Mouse (Mus musculus): Measurements from ENCODE around the gene D130043K22Rik. TPM values are rescaled to one million over a fixed set of nuclear protein-coding genes. Genes with fewer than 3 reads are reported as not detected.

Gene D130043K22Rik
- polyA plus RNA-seq, 1 experiment from 2014 or later, result 1.1 TPM

GRCm38 (mm10) chr13:24943303-24943702 lies 98.4 kb downstream of the D130043K22Rik start:
- Histone ChIP-seq H3K4me2 (no peak overlapping the region), H3K27ac (ENCODE audit: low read depth, low read length) (no peak overlapping the region), H3K4me1 (ENCODE audit: control insufficient read depth, insufficient read depth, low read length) (no peaks in the 10 kb centered on the region), H3K36me3 (ENCODE audit: control insufficient read depth, insufficient read depth, low read length) (no peaks in the 10 kb centered on the region), H3K9ac (ENCODE audit: low read length) (no peak overlapping the region), H3K27me3 (ENCODE audit: control insufficient read depth, insufficient read depth, low read length) (no peaks in the 10 kb centered on the region; the same call in 1 of the 2 replicates), H3K9me3 (ENCODE audit: control insufficient read depth, low read length) (no peaks in the 10 kb centered on the region), H3K4me3 (ENCODE audit: low read depth, low read length) (no peak overlapping the region)
- ATAC-seq (ENCODE audit: low FRiP score), result no peak
- DNase-seq (ENCODE audit: low spot score, missing footprints), result no peak
- 90% methylated on average over 8 of the region's 8 CpGs for WGBS

- H3K9ac ChIP-seq (ENCODE audit: low read length), result no peak overlapping the region
- no peak overlapping the region for H3K27ac ChIP-seq (ENCODE audit: low read depth, low read length)
- H3K27me3 ChIP-seq (ENCODE audit: control insufficient read depth, insufficient read depth, low read length), result no peaks in the 10 kb centered on the region
- WGBS, result 37% methylated on average over 4 of the region's 4 CpGs
- no peak for ATAC-seq (ENCODE audit: low FRiP score)
- no peaks in the 10 kb centered on the region for H3K36me3 ChIP-seq (ENCODE audit: control insufficient read depth, insufficient read depth, low read length)
- no peak overlapping the region for H3K4me2 ChIP-seq
- no peak overlapping the region for H3K4me3 ChIP-seq (ENCODE audit: low read depth, low read length)
- no peak for DNase-seq (ENCODE audit: low spot score, missing footprints)
- H3K9me3 ChIP-seq (ENCODE audit: control insufficient read depth, low read length), result no peaks in the 10 kb centered on the region
- H3K4me1 ChIP-seq (ENCODE audit: control insufficient read depth, insufficient read depth, low read length), result no peaks in the 10 kb centered on the region
These were observed 100.6 kb downstream of the D130043K22Rik start for GRCm38 (mm10) chr13:24945567-24945966.

- 89% methylated on average over 5 of the region's 5 CpGs for WGBS
- H3K9me3 ChIP-seq (ENCODE audit: control insufficient read depth, low read length), result no peaks in the 10 kb centered on the region
- no peaks in the 10 kb centered on the region for H3K4me1 ChIP-seq (ENCODE audit: control insufficient read depth, insufficient read depth, low read length)
- DNase-seq (ENCODE audit: low spot score, missing footprints) (no peak), ATAC-seq (ENCODE audit: low FRiP score) (no peak)
- no peak overlapping the region for H3K4me2 ChIP-seq
- H3K27me3 ChIP-seq (ENCODE audit: control insufficient read depth, insufficient read depth, low read length), result no peaks in the 10 kb centered on the region
- no peak overlapping the region for H3K9ac ChIP-seq (ENCODE audit: low read length)
- no peak overlapping the region for H3K27ac ChIP-seq (ENCODE audit: low read depth, low read length)
- H3K4me3 ChIP-seq (ENCODE audit: low read depth, low read length), result no peak overlapping the region
- H3K36me3 ChIP-seq (ENCODE audit: control insufficient read depth, insufficient read depth, low read length), result no peaks in the 10 kb centered on the region
These were observed 102.2 kb downstream of the D130043K22Rik start for GRCm38 (mm10) chr13:24947158-24947557.

GRCm38 (mm10) chr13:24948870-24949269 lies 103.9 kb downstream of the D130043K22Rik start:
- 88% methylated on average over 6 of the region's 6 CpGs for WGBS
- Histone ChIP-seq H3K27me3 (ENCODE audit: control insufficient read depth, insufficient read depth, low read length) (no peaks in the 10 kb centered on the region), H3K9ac (ENCODE audit: low read length) (no peak overlapping the region), H3K4me3 (ENCODE audit: low read depth, low read length) (no peak overlapping the region), H3K9me3 (ENCODE audit: control insufficient read depth, low read length) (no peaks in the 10 kb centered on the region), H3K27ac (ENCODE audit: low read depth, low read length) (no peak overlapping the region), H3K4me1 (ENCODE audit: control insufficient read depth, insufficient read depth, low read length) (no peaks in the 10 kb centered on the region), H3K4me2 (no peak overlapping the region), H3K36me3 (ENCODE audit: control insufficient read depth, insufficient read depth, low read length) (no peaks in the 10 kb centered on the region)
- ATAC-seq (ENCODE audit: low FRiP score) (no peak), DNase-seq (ENCODE audit: low spot score, missing footprints) (no peak)

Other genes starting within 250 kb of the D130043K22Rik start
- gene Armh2, start 103.9 kb upstream of the D130043K22Rik start, polyA plus RNA-seq (2014; fragmentation: Nextera tagmentation; extraction: Ambion mirVana), result 0.26 TPM in 1 of 2 replicates, not detected in the other
- 145 and 152 TPM in 2 replicates for gene Gmnn, start 83.2 kb upstream of the D130043K22Rik start, polyA plus RNA-seq (2014; fragmentation: Nextera tagmentation; extraction: Ambion mirVana)
- 25.0 and 26.1 TPM in 2 replicates for gene BC005537, start 43.5 kb upstream of the D130043K22Rik start, polyA plus RNA-seq (2014; fragmentation: Nextera tagmentation; extraction: Ambion mirVana)
- gene Acot13, start 13.6 kb upstream of the D130043K22Rik start, polyA plus RNA-seq (2014; fragmentation: Nextera tagmentation; extraction: Ambion mirVana), result 53.5 and 58.8 TPM in 2 replicates
- 79.6 and 80.9 TPM in 2 replicates for gene Tdp2, start 13.5 kb upstream of the D130043K22Rik start, polyA plus RNA-seq (2014; fragmentation: Nextera tagmentation; extraction: Ambion mirVana)
- gene Aldh5a1, start 92.5 kb downstream of the D130043K22Rik start, polyA plus RNA-seq (2014; fragmentation: Nextera tagmentation; extraction: Ambion mirVana), result 8.6 and 9.1 TPM in 2 replicates
- 0.23 and 0.47 TPM in 2 replicates for gene Gpld1, start 98.0 kb downstream of the D130043K22Rik start, polyA plus RNA-seq (2014; fragmentation: Nextera tagmentation; extraction: Ambion mirVana)
- gene Mrs2, start 175.2 kb downstream of the D130043K22Rik start, polyA plus RNA-seq (2014; fragmentation: Nextera tagmentation; extraction: Ambion mirVana), result 24.3 and 31.9 TPM in 2 replicates
- gene Dcdc2a, start 210.9 kb downstream of the D130043K22Rik start, polyA plus RNA-seq (2014; fragmentation: Nextera tagmentation; extraction: Ambion mirVana), result 1.8 and 2.1 TPM in 2 replicates

Measured in midbrain, embryonic 11.5 days (tissue).